Mouse (Mus musculus) MN1 (cell line): Measurements from ENCODE around the gene Gm44511.
"Not testable (repeated sequence)": the region's sequence is repeated elsewhere in the genome, so short reads cannot be mapped to it uniquely, and the experiment has no call there.

Experiments used
- DNase-seq: peaks from one replicate; pipeline ENCODE4 v3.0.0-alpha.2; 2016; ENCODE audit warnings: low spot score

The Gm44511 gene

GRCm38 (mm10) chr6:128799144-128799895 is 26.8 kb downstream of the Gm44511 start:
- peak; percentile 79 for DNase-seq

- peak; percentile 73 for DNase-seq
Measured at GRCm38 (mm10) chr6:128798772-128799143, 27.4 kb downstream of the Gm44511 start.

- DNase-seq, result no peak
Measured at GRCm38 (mm10) chr6:128797936-128798771, 28.0 kb downstream of the Gm44511 start.

GRCm38 (mm10) chr6:128797185-128797905 is 28.8 kb downstream of the Gm44511 start:
- DNase-seq, result no peak

- no peak for DNase-seq
Measured at GRCm38 (mm10) chr6:128796321-128796955, 29.7 kb downstream of the Gm44511 start.

- DNase-seq, result no peak
Measured at GRCm38 (mm10) chr6:128793734-128794133, 32.4 kb downstream of the Gm44511 start.

GRCm38 (mm10) chr6:128790491-128790994 is 35.6 kb downstream of the Gm44511 start:
- DNase-seq, result not testable (repeated sequence)

- DNase-seq, result no peak
Measured at GRCm38 (mm10) chr6:128789115-128789514, 37.0 kb downstream of the Gm44511 start, which contains the start of gene Klrb1c. Gene Klrb1c, minus strand, starts transcription at chr6:128789215.

- no peak for DNase-seq
Measured at GRCm38 (mm10) chr6:128788517-128788916, 37.6 kb downstream of the Gm44511 start.

GRCm38 (mm10) chr6:128786396-128786795 is 39.7 kb downstream of the Gm44511 start:
- not testable (repeated sequence) for DNase-seq

- no peak for DNase-seq
Measured at GRCm38 (mm10) chr6:128769481-128770253, 56.4 kb downstream of the Gm44511 start.

- peak; percentile 45 for DNase-seq
Measured at GRCm38 (mm10) chr6:128768047-128768446, 58.1 kb downstream of the Gm44511 start.

GRCm38 (mm10) chr6:128766486-128767254 is 59.4 kb downstream of the Gm44511 start:
- not testable (repeated sequence) for DNase-seq

GRCm38 (mm10) chr6:128765211-128765610 is 60.9 kb downstream of the Gm44511 start:
- DNase-seq, result no peak

- no peak for DNase-seq
Measured at GRCm38 (mm10) chr6:128764598-128764997, 61.5 kb downstream of the Gm44511 start.

GRCm38 (mm10) chr6:128763736-128764523 is 62.2 kb downstream of the Gm44511 start:
- DNase-seq, result peak; percentile 93

GRCm38 (mm10) chr6:128762892-128763670 is 63.0 kb downstream of the Gm44511 start:
- not testable (repeated sequence) for DNase-seq

GRCm38 (mm10) chr6:128761144-128761540 is 65.0 kb downstream of the Gm44511 start:
- DNase-seq, result no peak
